Mouse (Mus musculus): ENCODE measurements around the gene Bach2.

Bach2 gene

GRCm38 (mm10) chr4:32482138-32482537 is 243.5 kb downstream of the Bach2 start:
- ATAC-seq (ENCODE audit: low TSS enrichment) = no peak

- ATAC-seq (ENCODE audit: low TSS enrichment) = no peak
Observed at GRCm38 (mm10) chr4:32482936-32483335, 244.3 kb downstream of the Bach2 start.

GRCm38 (mm10) chr4:32485848-32486247 is 247.2 kb downstream of the Bach2 start:
- no peak for ATAC-seq (ENCODE audit: low TSS enrichment)

- ATAC-seq (ENCODE audit: low TSS enrichment) = peak; percentile 88
Observed at GRCm38 (mm10) chr4:32486654-32487398, 248.2 kb downstream of the Bach2 start.

- no peak for ATAC-seq (ENCODE audit: low TSS enrichment)
Observed at GRCm38 (mm10) chr4:32489186-32489585, 250.6 kb downstream of the Bach2 start.

GRCm38 (mm10) chr4:32491176-32491575 is 252.6 kb downstream of the Bach2 start:
- no peak for ATAC-seq (ENCODE audit: low TSS enrichment)

- ATAC-seq (ENCODE audit: low TSS enrichment) = no peak
Observed at GRCm38 (mm10) chr4:32492834-32493233, 254.2 kb downstream of the Bach2 start.

- ATAC-seq (ENCODE audit: low TSS enrichment) = no peak
Observed at GRCm38 (mm10) chr4:32501780-32502179, 263.2 kb downstream of the Bach2 start.

GRCm38 (mm10) chr4:32502181-32502580 is 263.6 kb downstream of the Bach2 start:
- ATAC-seq (ENCODE audit: low TSS enrichment) = no peak

GRCm38 (mm10) chr4:32504236-32504635 is 265.6 kb downstream of the Bach2 start:
- ATAC-seq (ENCODE audit: low TSS enrichment) = no peak

- ATAC-seq (ENCODE audit: low TSS enrichment) = no peak
Observed at GRCm38 (mm10) chr4:32506306-32506808, 267.8 kb downstream of the Bach2 start.

GRCm38 (mm10) chr4:32507041-32507440 is 268.4 kb downstream of the Bach2 start:
- peak; percentile 38 for ATAC-seq (ENCODE audit: low TSS enrichment)

GRCm38 (mm10) chr4:32508572-32508971 is 270.0 kb downstream of the Bach2 start:
- 0 out of 2 replicates have a peak, but pooled peaks have one; percentile 25 for ATAC-seq (ENCODE audit: low TSS enrichment)

GRCm38 (mm10) chr4:32508996-32509395 is 270.4 kb downstream of the Bach2 start:
- peak; percentile 58 for ATAC-seq (ENCODE audit: low TSS enrichment)

- no peak for ATAC-seq (ENCODE audit: low TSS enrichment)
Observed at GRCm38 (mm10) chr4:32509832-32510612, 271.4 kb downstream of the Bach2 start.

GRCm38 (mm10) chr4:32510940-32511339 is 272.3 kb downstream of the Bach2 start:
- ATAC-seq (ENCODE audit: low TSS enrichment) = no peak

GRCm38 (mm10) chr4:32516126-32516525 is 277.5 kb downstream of the Bach2 start:
- ATAC-seq (ENCODE audit: low TSS enrichment) = no peak

- no peak for ATAC-seq (ENCODE audit: low TSS enrichment)
Observed at GRCm38 (mm10) chr4:32518842-32519578, 280.4 kb downstream of the Bach2 start.

GRCm38 (mm10) chr4:32520628-32521360 is 282.2 kb downstream of the Bach2 start:
- no peak for ATAC-seq (ENCODE audit: low TSS enrichment)

- no peak for ATAC-seq (ENCODE audit: low TSS enrichment)
Observed at GRCm38 (mm10) chr4:32521361-32521740, 282.7 kb downstream of the Bach2 start.

- no peak for ATAC-seq (ENCODE audit: low TSS enrichment)
Observed at GRCm38 (mm10) chr4:32522013-32522412, 283.4 kb downstream of the Bach2 start.

Data from frontal cortex, adult (tissue).